Mouse (Mus musculus) embryonic facial prominence, embryonic 15.5 days (tissue): Measurements from ENCODE around the gene Morc1. TPM values are rescaled to one million over a fixed set of nuclear protein-coding genes. Genes with fewer than 3 reads are reported as not detected.

Experiments used
- ATAC-seq: fragments of 200-750 bp; cut with Nextera tagmentation; 2 replicates; pipeline ENCODE4 v1.8.0; 2017; ENCODE audit warnings: low read depth, moderate TSS enrichment; ENCODE audit not compliant: insufficient number of reproducible peaks, low FRiP score, low TSS enrichment
- H3K27ac ChIP-seq: fragments of 300-500 bp; sonication (generic); replicated peaks from 2 replicates; pipeline ENCODE4 v1.5.1; 2015; ENCODE audit warnings: mild to moderate bottlenecking, inconsistent platforms
- H3K27me3 ChIP-seq: fragments of 300-500 bp; sonication (generic); 2 replicates; pipeline ENCODE4 v1.6.1; 2015; ENCODE audit warnings: inconsistent platforms
- H3K36me3 ChIP-seq: fragments of 300-500 bp; sonication (generic); 2 replicates; pipeline ENCODE4 v1.6.1; 2015; ENCODE audit warnings: mild to moderate bottlenecking, inconsistent platforms
- H3K4me1 ChIP-seq: fragments of 300-500 bp; sonication (generic); 2 replicates; pipeline ENCODE4 v1.6.1; 2015; ENCODE audit warnings: inconsistent platforms
- H3K4me2 ChIP-seq: fragments of 300-500 bp; sonication (generic); replicated peaks from 2 replicates; pipeline ENCODE4 v1.6.1; 2015; ENCODE audit warnings: mild to moderate bottlenecking, inconsistent platforms
- H3K4me3 ChIP-seq: fragments of 300-500 bp; sonication (generic); replicated peaks from 2 replicates; pipeline ENCODE4 v1.5.1; 2015; ENCODE audit warnings: mild to moderate bottlenecking, inconsistent platforms
- H3K9ac ChIP-seq: fragments of 300-500 bp; sonication (generic); 2 replicates; pipeline ENCODE4 v1.6.1; 2015; ENCODE audit warnings: inconsistent platforms
- H3K9me3 ChIP-seq: fragments of 300-500 bp; sonication (generic); replicated peaks from 2 replicates; pipeline ENCODE4 v1.6.1; 2016; ENCODE audit warnings: inconsistent platforms
- WGBS: fragments of 180-500 bp; shearing (Covaris S2); methylation state at CpG from one replicate; pipeline ENCODE4 v1.1.7; 2015; 5-methylcytosine and 5-hydroxymethylcytosine counted together
- polyA plus RNA-seq: library from polyadenylated mRNA; unstranded; fragments of >200 nt; fragmentation: Nextera tagmentation; extraction: Ambion mirVana; gene quantifications from 2 replicates; pipeline ENCODE4 v1.2.1, GENCODE M21; 2015

The Morc1 gene
- polyA plus RNA-seq, result 0.22 and 0.33 TPM in 2 replicates

DNA sequence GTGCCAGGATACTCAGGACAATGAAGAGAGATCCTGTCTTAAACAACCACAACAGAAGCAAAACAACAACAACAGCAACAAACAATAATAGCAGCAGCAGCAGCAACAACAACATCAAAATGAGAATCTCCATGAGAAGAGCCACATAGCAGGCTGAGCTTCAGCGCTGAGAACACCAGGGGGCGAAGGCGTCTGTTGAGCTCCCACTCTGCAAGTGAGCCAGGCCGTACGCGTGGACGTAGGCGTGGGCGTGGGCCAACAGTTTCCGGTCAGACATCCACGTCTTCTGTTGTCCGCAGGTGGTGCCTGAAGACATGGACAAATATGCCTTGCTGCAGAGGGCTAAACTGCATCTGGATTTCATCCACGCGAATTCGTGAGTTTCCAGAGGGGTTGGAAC lies at the start of gene Morc1:
Morc1 (plus strand) TSS at position 211 of the 400 bp plus-strand sequence.
- Histone ChIP-seq H3K27me3 (no peaks in the 10 kb centered on the region), H3K9ac (no peak within 1 kb of the TSS), H3K36me3 (no peaks in the 10 kb centered on the region), H3K4me1 (no peaks in the 10 kb centered on the region), H3K27ac (no peak within 1 kb of the TSS), H3K4me3 (no peak within 1 kb of the TSS), H3K4me2 (no peak within 1 kb of the TSS), H3K9me3 (no peaks in the 10 kb centered on the region)
- no peak for ATAC-seq
- 87% methylated on average over 15 of the region's 15 CpGs for WGBS

GRCm38 (mm10) chr16:48383582-48384257 lies 47.3 kb upstream of the Morc1 start:
- no peak for ATAC-seq
- Histone ChIP-seq H3K36me3 (no peaks in the 10 kb centered on the region), H3K9ac (no peak overlapping the region), H3K9me3 (no peaks in the 10 kb centered on the region), H3K27me3 (no peaks in the 10 kb centered on the region), H3K27ac (no peak overlapping the region), H3K4me2 (no peak overlapping the region), H3K4me3 (no peak overlapping the region), H3K4me1 (no peaks in the 10 kb centered on the region)
- 74% methylated on average over 2 of the region's 3 CpGs for WGBS

DNA sequence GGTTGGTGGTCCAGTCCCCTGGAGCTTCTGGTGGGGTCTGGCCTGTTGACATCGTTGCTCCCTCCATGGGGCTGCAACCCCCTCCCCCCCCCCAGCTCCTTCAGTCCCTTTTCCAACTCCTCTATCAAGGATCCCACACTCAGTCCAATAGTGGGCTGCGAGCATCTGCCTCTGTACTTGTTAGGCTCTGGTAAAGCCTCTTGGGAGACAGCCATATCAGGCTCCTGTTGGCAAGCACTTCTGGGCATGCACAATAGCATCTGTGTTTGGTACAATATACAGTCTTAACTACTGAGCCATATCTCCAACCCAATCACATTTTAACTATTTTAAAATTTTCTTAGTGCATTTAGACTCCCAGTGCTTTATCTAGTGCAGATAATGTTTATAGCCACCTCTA lies 44.1 kb upstream of the Morc1 start:
- no peak for ATAC-seq
- H3K9me3 ChIP-seq, result no peaks in the 10 kb centered on the region
- H3K36me3 ChIP-seq, result no peaks in the 10 kb centered on the region
- no peaks in the 10 kb centered on the region for H3K4me1 ChIP-seq
- H3K4me2 ChIP-seq, result no peak overlapping the region
- H3K9ac ChIP-seq, result no peak overlapping the region
- no peak overlapping the region for H3K27ac ChIP-seq
- no peak overlapping the region for H3K4me3 ChIP-seq
- H3K27me3 ChIP-seq, result no peaks in the 10 kb centered on the region
- WGBS, result 84% methylated on average over 2 of the region's 2 CpGs

DNA sequence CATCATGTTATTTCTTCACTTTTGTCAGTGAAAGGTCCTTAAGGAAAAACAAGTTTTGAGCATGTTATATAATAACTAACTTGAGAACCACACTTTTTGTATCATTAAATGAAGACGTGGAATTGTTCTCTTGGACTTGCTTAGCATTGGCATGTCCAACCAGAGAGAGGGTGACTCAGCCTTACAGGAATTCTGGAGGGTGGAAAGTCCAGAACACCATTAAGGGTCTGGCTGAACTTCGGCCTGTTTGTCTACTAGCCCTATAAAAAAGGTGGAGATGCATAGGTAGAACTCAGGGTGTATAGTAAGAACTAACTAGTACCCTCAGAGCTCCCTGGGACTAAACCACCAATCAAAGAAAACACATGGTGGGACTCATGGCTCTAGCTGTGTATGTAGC lies 35.8 kb upstream of the Morc1 start:
- no peak overlapping the region for H3K4me2 ChIP-seq
- 83% methylated on average over 2 of the region's 2 CpGs for WGBS
- no peaks in the 10 kb centered on the region for H3K4me1 ChIP-seq
- no peak overlapping the region for H3K27ac ChIP-seq
- no peak overlapping the region for H3K4me3 ChIP-seq
- H3K36me3 ChIP-seq, result no peaks in the 10 kb centered on the region
- no peaks in the 10 kb centered on the region for H3K27me3 ChIP-seq
- H3K9ac ChIP-seq, result no peak overlapping the region
- no peak for ATAC-seq
- no peaks in the 10 kb centered on the region for H3K9me3 ChIP-seq

- Histone ChIP-seq H3K9ac (no peak overlapping the region), H3K4me3 (no peak overlapping the region), H3K4me1 (no peaks in the 10 kb centered on the region), H3K27ac (no peak overlapping the region), H3K27me3 (no peaks in the 10 kb centered on the region), H3K4me2 (no peak overlapping the region), H3K9me3 (no peaks in the 10 kb centered on the region), H3K36me3 (no peaks in the 10 kb centered on the region)
- WGBS, result 79% methylated on average over 4 of the region's 4 CpGs
- ATAC-seq, result no peak
Measured at GRCm38 (mm10) chr16:48402963-48403362, 28.1 kb upstream of the Morc1 start.

GRCm38 (mm10) chr16:48403423-48403822 lies 27.6 kb upstream of the Morc1 start:
- Histone ChIP-seq H3K4me2 (no peak overlapping the region), H3K9me3 (no peaks in the 10 kb centered on the region), H3K9ac (no peak overlapping the region), H3K4me1 (no peaks in the 10 kb centered on the region), H3K27ac (no peak overlapping the region), H3K4me3 (no peak overlapping the region), H3K36me3 (no peaks in the 10 kb centered on the region), H3K27me3 (no peaks in the 10 kb centered on the region)
- no peak for ATAC-seq
- 84% methylated on average over 3 of the region's 3 CpGs for WGBS

DNA sequence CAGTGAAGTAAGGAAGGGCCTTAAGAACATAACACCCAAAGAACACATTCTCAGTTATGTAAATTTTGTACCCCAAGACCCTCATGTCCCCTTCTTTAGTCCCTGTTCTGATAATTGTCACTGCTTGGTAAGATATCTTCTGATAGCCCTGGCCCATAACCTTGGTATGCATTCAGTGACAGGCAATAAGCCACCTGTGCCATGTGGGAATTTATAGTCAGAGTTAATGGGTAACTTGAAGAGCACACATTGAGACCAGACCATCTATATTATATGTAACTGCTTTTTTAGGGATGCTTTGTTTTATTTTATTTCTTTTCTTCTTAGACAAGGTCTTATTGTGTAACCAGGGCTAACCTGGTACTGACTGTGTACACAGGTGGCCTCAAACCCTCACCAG lies 27.0 kb upstream of the Morc1 start:
- Histone ChIP-seq H3K9me3 (no peaks in the 10 kb centered on the region), H3K4me3 (no peak overlapping the region), H3K27ac (no peak overlapping the region), H3K36me3 (no peaks in the 10 kb centered on the region), H3K27me3 (no peaks in the 10 kb centered on the region), H3K9ac (no peak overlapping the region), H3K4me2 (no peak overlapping the region), H3K4me1 (no peaks in the 10 kb centered on the region)
- ATAC-seq, result no peak

- H3K4me2 ChIP-seq, result no peak overlapping the region
Measured at GRCm38 (mm10) chr16:48405674-48406403, 25.2 kb upstream of the Morc1 start.

DNA sequence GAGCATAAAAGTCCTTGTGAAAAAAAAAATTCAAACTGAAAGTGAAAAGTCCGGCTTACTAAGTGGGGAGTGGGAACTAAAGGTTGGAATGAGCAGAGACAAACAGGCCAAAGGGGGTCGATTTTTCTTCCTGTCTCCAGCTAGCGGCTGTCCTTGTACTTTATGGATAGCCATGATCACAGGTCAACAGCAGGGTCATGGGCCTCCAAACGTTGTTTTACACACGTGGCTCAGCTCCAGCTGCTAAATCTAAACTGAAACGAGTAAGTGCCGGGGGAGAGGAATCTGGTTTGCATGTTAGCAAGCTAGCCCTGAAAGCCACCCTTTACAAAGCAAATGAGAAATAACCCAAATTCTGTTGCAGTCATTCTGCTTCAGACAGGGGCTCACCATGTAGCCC lies 21.5 kb upstream of the Morc1 start:
- H3K4me3 ChIP-seq, result no peak overlapping the region
- no peaks in the 10 kb centered on the region for H3K36me3 ChIP-seq
- no peaks in the 10 kb centered on the region for H3K9me3 ChIP-seq
- no peak overlapping the region for H3K4me2 ChIP-seq
- ATAC-seq, result no peak
- no peaks in the 10 kb centered on the region for H3K27me3 ChIP-seq
- WGBS, result 69% methylated on average over 7 of the region's 7 CpGs
- no peak overlapping the region for H3K27ac ChIP-seq
- H3K9ac ChIP-seq, result no peak overlapping the region
- no peaks in the 10 kb centered on the region for H3K4me1 ChIP-seq

More at GRCm38 (mm10) chr16:48405674-48406403, 25.2 kb upstream of the Morc1 start:
- WGBS, result 60% methylated on average over 10 of the region's 10 CpGs
- Histone ChIP-seq H3K27me3 (no peaks in the 10 kb centered on the region), H3K36me3 (no peaks in the 10 kb centered on the region), H3K4me1 (no peaks in the 10 kb centered on the region), H3K27ac (no peak overlapping the region), H3K4me3 (no peak overlapping the region), H3K9me3 (no peaks in the 10 kb centered on the region), H3K9ac (no peak overlapping the region)
- ATAC-seq, result no peak

GRCm38 (mm10) chr16:48410125-48410524 lies 20.9 kb upstream of the Morc1 start:
- Histone ChIP-seq H3K4me2 (no peak overlapping the region), H3K9ac (no peak overlapping the region), H3K9me3 (no peaks in the 10 kb centered on the region), H3K36me3 (no peaks in the 10 kb centered on the region), H3K4me1 (no peaks in the 10 kb centered on the region), H3K4me3 (no peak overlapping the region), H3K27me3 (no peaks in the 10 kb centered on the region), H3K27ac (no peak overlapping the region)
- WGBS, result 67% methylated on average over 3 of the region's 3 CpGs
- ATAC-seq, result no peak; the same call in 1 of the 2 replicates

- Histone ChIP-seq H3K4me2 (no peak within 1 kb of the TSS), H3K4me3 (no peak within 1 kb of the TSS), H3K9ac (no peak within 1 kb of the TSS), H3K27me3 (no peaks in the 10 kb centered on the region), H3K9me3 (no peaks in the 10 kb centered on the region), H3K4me1 (no peaks in the 10 kb centered on the region), H3K27ac (no peak within 1 kb of the TSS), H3K36me3 (no peaks in the 10 kb centered on the region)
- ATAC-seq, result no peak
- WGBS, result 56% methylated on average over 1 of the region's 1 CpGs
Measured at GRCm38 (mm10) chr16:48412246-48412645, 18.8 kb upstream of the Morc1 start, which contains the start of gene Gm5485. Gm5485 (minus strand) TSS chr16:48412416.

DNA sequence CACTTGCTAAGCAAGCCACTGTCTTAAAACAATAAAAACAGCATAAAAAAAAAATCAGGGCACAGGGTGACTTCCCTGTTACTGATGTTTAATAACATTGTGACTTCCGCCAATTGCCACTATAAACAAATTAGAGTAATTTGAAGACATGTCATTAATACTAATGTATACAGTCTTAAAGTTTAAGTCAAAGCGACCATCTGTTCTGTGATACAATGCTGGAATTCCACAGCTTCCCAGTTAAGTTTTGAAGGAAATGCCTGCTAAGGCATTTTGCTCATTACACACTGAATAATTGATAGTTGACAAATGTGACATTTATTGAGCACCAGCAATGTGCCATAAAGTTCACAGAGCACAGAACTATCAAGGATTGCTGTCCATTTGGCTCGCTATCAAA lies 12.5 kb upstream of the Morc1 start:
- Histone ChIP-seq H3K9me3 (no peaks in the 10 kb centered on the region), H3K4me2 (no peak overlapping the region), H3K4me1 (no peaks in the 10 kb centered on the region), H3K36me3 (no peaks in the 10 kb centered on the region), H3K27ac (no peak overlapping the region), H3K27me3 (no peaks in the 10 kb centered on the region), H3K9ac (no peak overlapping the region), H3K4me3 (no peak overlapping the region)
- no peak for ATAC-seq
- WGBS, result 79% methylated on average over 3 of the region's 3 CpGs
